Mouse (Mus musculus) MEL (cell line): ENCODE data around the gene Tpmt. TPM values are rescaled to one million over a fixed set of nuclear protein-coding genes. Genes with fewer than 3 reads are reported as not detected.
A peak's percentile ranks its signal among the peaks of the same experiment; 100 is the strongest.

Experiments used
- DNase-seq: peaks from one replicate; pipeline ENCODE4 v3.0.0; 2011; ENCODE audit warnings: low read depth, low spot score
- H3K27ac ChIP-seq: 2 replicates; pipeline ENCODE4 v1.5.1; 2012; ENCODE audit warnings: low read depth, mild to moderate bottlenecking, control low read depth, low read length, moderate library complexity; ENCODE audit not compliant: control insufficient read depth
- H3K27me3 ChIP-seq, 2 experiments: fragments of 150-350 bp in 1 of 2; sonication (generic) in 1 of 2; 2 replicates each; pipeline ENCODE4 v1.6.1; 2012; ENCODE audit warnings: low read length in 2 of 2, mild to moderate bottlenecking in 2 of 2, improper control_type of control experiment in 1 of 2, moderate library complexity in 1 of 2; ENCODE audit not compliant: insufficient read depth in 2 of 2, control insufficient read depth in 1 of 2
- H3K36me3 ChIP-seq, 2 experiments: 2 replicates each; pipeline ENCODE4 v1.6.1; 2012 to 2014; ENCODE audit warnings: low read length in 2 of 2, improper control_type of control experiment in 1 of 2, inconsistent platforms in 1 of 2, mild to moderate bottlenecking in 1 of 2; ENCODE audit not compliant: insufficient read depth in 2 of 2, control insufficient read depth in 1 of 2
- H3K4me1 ChIP-seq, 2 experiments: fragments of 150-350 bp in 1 of 2; sonication (generic) in 1 of 2; 2 replicates each; pipeline ENCODE4 v1.6.1; 2012; ENCODE audit warnings: low read length in 2 of 2, improper control_type of control experiment in 1 of 2, mild to moderate bottlenecking in 1 of 2; ENCODE audit not compliant: insufficient read depth in 2 of 2, control insufficient read depth in 1 of 2
- H3K4me3 ChIP-seq, 2 experiments: fragments of 150-350 bp in 1 of 2; sonication (generic) in 1 of 2; 2 replicates each; pipeline ENCODE4 v1.5.1; 2012; ENCODE audit warnings: low read depth in 2 of 2, low read length in 2 of 2, mild to moderate bottlenecking in 2 of 2, moderate library complexity in 2 of 2, control low read depth in 1 of 2, improper control_type of control experiment in 1 of 2; ENCODE audit not compliant: control insufficient read depth in 1 of 2, insufficient read depth in 1 of 2
- H3K79me2 ChIP-seq: 2 replicates; pipeline ENCODE4 v1.6.1; 2012; ENCODE audit warnings: mild to moderate bottlenecking, low read length, moderate library complexity; ENCODE audit not compliant: control insufficient read depth, poor library complexity, insufficient read depth
- H3K9ac ChIP-seq: 2 replicates; pipeline ENCODE4 v1.6.1; 2012; ENCODE audit warnings: low read depth, mild to moderate bottlenecking, control low read depth, low read length, moderate library complexity; ENCODE audit not compliant: control insufficient read depth, poor library complexity, severe bottlenecking
- H3K9me3 ChIP-seq: fragments of 150-350 bp; sonication (generic); replicated peaks from 2 replicates; pipeline ENCODE4 v1.6.1; 2012; ENCODE audit warnings: mild to moderate bottlenecking, low read length, improper control_type of control experiment, moderate library complexity; ENCODE audit not compliant: insufficient read depth
- CHD2 ChIP-seq: IDR thresholded peaks from 2 replicates; pipeline ENCODE4 v1.6.1; 2011; ENCODE audit warnings: low read length, improper control_type of control experiment
- CTCF ChIP-seq, 3 experiments: IDR thresholded peaks in 2 of 3; conservative IDR thresholded peaks in 1 of 3; 2 replicates each; pipeline ENCODE4 v1.5.1; 2011 to 2012; ENCODE audit warnings: low read length in 3 of 3, low read depth in 2 of 3, mild to moderate bottlenecking in 2 of 3, improper control_type of control experiment in 1 of 3, inconsistent platforms in 1 of 3, mixed read lengths in 1 of 3, moderate library complexity in 1 of 3; ENCODE audit not compliant: control insufficient read depth in 1 of 3, insufficient read depth in 1 of 3, poor library complexity in 1 of 3, severe bottlenecking in 1 of 3
- ETS1 ChIP-seq: IDR thresholded peaks from 2 replicates; pipeline ENCODE4 v1.6.1; 2012; ENCODE audit warnings: low read depth, mild to moderate bottlenecking, inconsistent platforms, low read length, improper control_type of control experiment, moderate library complexity
- GABPA ChIP-seq: IDR thresholded peaks from 2 replicates; pipeline ENCODE4 v1.6.1; 2012; ENCODE audit warnings: low read depth, mild to moderate bottlenecking, inconsistent platforms, low read length, improper control_type of control experiment, moderate library complexity
- GATA1 ChIP-seq: IDR thresholded peaks from 2 replicates; pipeline ENCODE4 v1.6.1; 2011; ENCODE audit warnings: low read depth, low read length, improper control_type of control experiment
- HCFC1 ChIP-seq: IDR thresholded peaks from 2 replicates; pipeline ENCODE4 v1.6.1; 2012; ENCODE audit warnings: low read depth, mild to moderate bottlenecking, inconsistent platforms, low read length, improper control_type of control experiment, moderate library complexity
- KAT2A ChIP-seq: conservative IDR thresholded peaks from 2 replicates; pipeline ENCODE4 v1.6.1; 2012; ENCODE audit warnings: low read depth, low read length, improper control_type of control experiment, inconsistent platforms
- MAFK ChIP-seq: IDR thresholded peaks from 2 replicates; pipeline ENCODE4 v1.6.1; 2011; ENCODE audit warnings: low read depth, mild to moderate bottlenecking, low read length, improper control_type of control experiment, borderline replicate concordance
- MAX ChIP-seq: IDR thresholded peaks from 2 replicates; pipeline ENCODE4 v1.6.1; 2011; ENCODE audit warnings: low read length, improper control_type of control experiment
- MEF2A ChIP-seq: IDR thresholded peaks from 2 replicates; pipeline ENCODE4 v1.6.1; 2014; ENCODE audit warnings: low read depth, mild to moderate bottlenecking, inconsistent platforms, low read length, improper control_type of control experiment; ENCODE audit not compliant: poor library complexity, insufficient replicate concordance, severe bottlenecking; ENCODE audit errors: extremely low read depth
- NRF1 ChIP-seq: IDR thresholded peaks from 2 replicates; pipeline ENCODE4 v1.6.1; 2014; ENCODE audit warnings: low read depth, mild to moderate bottlenecking, inconsistent platforms, low read length, improper control_type of control experiment, moderate library complexity; ENCODE audit not compliant: poor library complexity, insufficient read depth, severe bottlenecking
- POLR2AphosphoS2 ChIP-seq: IDR thresholded peaks from 2 replicates; pipeline ENCODE4 v1.6.1; 2011; ENCODE audit warnings: low read length, improper control_type of control experiment
- RAD21 ChIP-seq: IDR thresholded peaks from 2 replicates; pipeline ENCODE4 v1.6.1; 2011; ENCODE audit warnings: mild to moderate bottlenecking, low read depth, low read length, improper control_type of control experiment
- SMC3 ChIP-seq: IDR thresholded peaks from 2 replicates; pipeline ENCODE4 v1.6.1; 2011; ENCODE audit warnings: low read depth, low read length, improper control_type of control experiment
- TAL1 ChIP-seq: IDR thresholded peaks from 2 replicates; pipeline ENCODE4 v1.6.1; 2012; ENCODE audit warnings: mild to moderate bottlenecking, inconsistent platforms, low read length, moderate library complexity, mixed read lengths
- TCF12 ChIP-seq: IDR thresholded peaks from 2 replicates; pipeline ENCODE4 v1.6.1; 2014; ENCODE audit warnings: low read depth, mild to moderate bottlenecking, inconsistent platforms, low read length, improper control_type of control experiment, moderate library complexity
- USF1 ChIP-seq: IDR thresholded peaks from 2 replicates; pipeline ENCODE4 v1.6.1; 2014; ENCODE audit warnings: low read depth, mild to moderate bottlenecking, inconsistent platforms, low read length, improper control_type of control experiment, moderate library complexity
- USF2 ChIP-seq, 2 experiments: IDR thresholded peaks; 2 replicates each; pipeline ENCODE4 v1.6.1; 2011 to 2012; ENCODE audit warnings: improper control_type of control experiment in 2 of 2, low read length in 2 of 2, borderline replicate concordance in 1 of 2, inconsistent platforms in 1 of 2, low read depth in 1 of 2, mild to moderate bottlenecking in 1 of 2; ENCODE audit not compliant: insufficient read depth in 1 of 2
- ZC3H11A ChIP-seq: IDR thresholded peaks from 2 replicates; pipeline ENCODE4 v1.6.1; 2012; ENCODE audit warnings: low read depth, mild to moderate bottlenecking, inconsistent platforms, low read length, improper control_type of control experiment
- ZKSCAN1 ChIP-seq: IDR thresholded peaks from 2 replicates; pipeline ENCODE4 v1.6.1; 2012; ENCODE audit warnings: low read depth, mild to moderate bottlenecking, inconsistent platforms, low read length, improper control_type of control experiment, moderate library complexity
- ZMIZ1 ChIP-seq: IDR thresholded peaks from 2 replicates; pipeline ENCODE4 v1.6.1; 2012; ENCODE audit warnings: low read depth, mild to moderate bottlenecking, inconsistent platforms, low read length, improper control_type of control experiment, moderate library complexity
- polyA plus RNA-seq, 2 experiments: library from polyadenylated mRNA; stranded (reverse) in 1 of 2; unstranded in 1 of 2; fragments of >175 nt in 1 of 2; fragments of >200 nt in 1 of 2; gene quantifications; 2 replicates each; pipeline versions ENCODE4 v1.2.1 to v1.2.4; 2012; ENCODE audit warnings: low replicate concordance in 2 of 2, low read depth in 1 of 2; ENCODE audit not compliant: insufficient read length in 2 of 2, insufficient read depth in 1 of 2, missing spikeins in 1 of 2
- total RNA-seq: library from RNA; depleted of rRNA; stranded (reverse); fragments of 300-350 nt; gene quantifications from 2 replicates; pipeline ENCODE4 v1.2.3, GENCODE M21; 2012

Tpmt gene
- total and polyA plus RNA-seq, 3 experiments = 2.5 to 3.9 TPM; not detected in 1

GRCm38 (mm10) chr13:47089271-47089670 lies 44.7 kb upstream of the Tpmt start:
- no peak for TF ChIP-seq ETS1
- no peak for TF ChIP-seq ZKSCAN1
- no peak for TF ChIP-seq POLR2AphosphoS2
- DNase-seq = no peak
- Histone ChIP-seq H3K9me3 (no peaks in the 10 kb centered on the region), H3K79me2 (peaks cover 1% of the 10 kb centered on the region; the same call in 1 of the 2 replicates), H3K27me3 (no peaks in the 10 kb centered on the region), H3K27ac (no peak overlapping the region), H3K4me3 (no peak overlapping the region), H3K4me1 (no peaks in the 10 kb centered on the region), H3K9ac (no peak overlapping the region), H3K36me3 (peaks cover 2 to 37% of the 10 kb centered on the region in 2 experiments)

- Histone ChIP-seq H3K4me1 (no peaks in the 10 kb centered on the region), H3K27ac (no peak overlapping the region), H3K9me3 (no peaks in the 10 kb centered on the region), H3K27me3 (no peaks in the 10 kb centered on the region), H3K9ac (no peak overlapping the region), H3K4me3 (no peak overlapping the region), H3K79me2 (peaks cover 1% of the 10 kb centered on the region; the same call in 1 of the 2 replicates)
- DNase-seq = no peak
- TF ChIP-seq HCFC1 (no peak), ZMIZ1 (no peak), ZC3H11A (no peak), CHD2 (no peak)
- TF ChIP-seq, all 39 proteins: peak for 0
- H3K36me3 ChIP-seq = peaks cover 0 to 42% of the 10 kb centered on the region in 2 experiments
Measured at GRCm38 (mm10) chr13:47088433-47088832, 43.9 kb upstream of the Tpmt start.

GRCm38 (mm10) chr13:47080905-47081505 lies 36.5 kb upstream of the Tpmt start:
- Histone ChIP-seq H3K9me3 (no peaks in the 10 kb centered on the region), H3K27ac (no peak overlapping the region), H3K9ac (no peak overlapping the region), H3K4me1 (no peaks in the 10 kb centered on the region)
- DNase-seq = peak; percentile 49
- TF ChIP-seq TCF12 (no peak), ZC3H11A (peak; percentile 14), GABPA (no peak), GATA1 (no peak), MAFK (no peak), HCFC1 (no peak), TAL1 (no peak), USF2 (IDR thresholded peaks at IDR 0.05; ENCODE audit: borderline replicate concordance in 1 of 2, insufficient read depth in 1 of 2, low read depth in 1 of 2, low read length in 2 of 2) (no peak), CTCF (IDR thresholded peaks at IDR 0.05 in 2 of 3, conservative IDR thresholded peaks at IDR 0.05 in 1 of 3; ENCODE audit: control insufficient read depth in 1 of 3, insufficient read depth in 1 of 3, low read depth in 2 of 3, low read length in 3 of 3, poor library complexity in 1 of 3, severe bottlenecking in 1 of 3) (peak; percentile 59 to 60 (median 60)), MAX (no peak), MEF2A (no peak), USF1 (0 out of 2 replicates have a peak, but pooled peaks have one; percentile 20), KAT2A (no peak), NRF1 (no peak), SMC3 (peak; percentile 47), RAD21 (peak; percentile 49)
- TF ChIP-seq, all 39 proteins: peak for 5
- Histone ChIP-seq H3K36me3 (peaks cover 0 to 14% of the 10 kb centered on the region in 2 experiments; a peak in 2 of 4 replicates), H3K4me3 (no peak overlapping the region), H3K27me3 (no peaks in the 10 kb centered on the region), H3K79me2 (no peaks in the 10 kb centered on the region)
